Mouse (Mus musculus) liver, postnatal 0 days (tissue): Measurements from ENCODE around the gene Odf3l2. TPM values are rescaled to one million over a fixed set of nuclear protein-coding genes. Genes with fewer than 3 reads are reported as not detected.

Experiments
- ATAC-seq: fragments of 200-750 bp; cut with Nextera tagmentation; 2 replicates; pipeline ENCODE4 v1.8.0; 2017; ENCODE audit warnings: mild to moderate bottlenecking, moderate library complexity
- DNase-seq: peaks from one replicate; pipeline ENCODE4 v3.0.0-alpha.2; 2016
- H3K27ac ChIP-seq: fragments of 300-500 bp; sonication (generic); 2 replicates; pipeline ENCODE4 v1.5.1; 2014; ENCODE audit warnings: antibody characterized with exemption, moderate library complexity, mild to moderate bottlenecking, low read depth
- H3K27me3 ChIP-seq: fragments of 300-500 bp; sonication (generic); 2 replicates; pipeline ENCODE4 v1.6.1; 2014; ENCODE audit warnings: low read length, control low read depth, mixed read lengths; ENCODE audit not compliant: insufficient read depth
- H3K36me3 ChIP-seq: fragments of 300-500 bp; sonication (generic); replicated peaks from 2 replicates; pipeline ENCODE4 v1.6.1; 2014; ENCODE audit warnings: mild to moderate bottlenecking, control low read depth, low read length, moderate library complexity, mixed read lengths; ENCODE audit not compliant: insufficient read depth
- H3K4me1 ChIP-seq: fragments of 300-500 bp; sonication (generic); 2 replicates; pipeline ENCODE4 v1.6.1; 2014; ENCODE audit warnings: antibody characterized with exemption, mild to moderate bottlenecking, control low read depth; ENCODE audit not compliant: insufficient read depth
- H3K4me2 ChIP-seq: fragments of 300-500 bp; sonication (generic); 2 replicates; pipeline ENCODE4 v1.6.1; 2014; ENCODE audit warnings: low read depth, mild to moderate bottlenecking, low read length, moderate library complexity, mixed read lengths
- H3K4me3 ChIP-seq: fragments of 300-500 bp; sonication (generic); 2 replicates; pipeline ENCODE4 v1.5.1; 2014; ENCODE audit warnings: low read depth, low read length
- H3K9ac ChIP-seq: fragments of 300-500 bp; sonication (generic); replicated peaks from 2 replicates; pipeline ENCODE4 v1.6.1; 2014; ENCODE audit warnings: mild to moderate bottlenecking, moderate library complexity
- H3K9me3 ChIP-seq: fragments of 300-500 bp; sonication (generic); 2 replicates; pipeline ENCODE4 v1.6.1; 2016; ENCODE audit warnings: mild to moderate bottlenecking, control low read depth, low read length, mixed read lengths
- CTCF ChIP-seq: sonication (generic); IDR thresholded peaks from 2 replicates; pipeline ENCODE4 v1.5.1; 2016; ENCODE audit warnings: antibody characterized with exemption, low read depth
- EP300 ChIP-seq: IDR thresholded peaks from 2 replicates; pipeline ENCODE4 v1.6.1; 2016; ENCODE audit warnings: antibody characterized with exemption, low read depth, mild to moderate bottlenecking
- WGBS: fragments of 180-500 bp; shearing (Covaris S2); extraction: QIAGEN DNeasy Blood & Tissue Kit; methylation state at CpG from one replicate; pipeline ENCODE4 v1.1.7; 2014; ENCODE audit not compliant: insufficient replicate concordance; 5-methylcytosine and 5-hydroxymethylcytosine counted together
- polyA plus RNA-seq: library from polyadenylated mRNA; unstranded; fragments of >200 nt; fragmentation: Nextera tagmentation; extraction: Ambion mirVana; gene quantifications from 2 replicates; pipeline ENCODE4 v1.2.1, GENCODE M21; 2015

Odf3l2 gene
- polyA plus RNA-seq, 1 experiment from 2014 or later, result not detected

DNA sequence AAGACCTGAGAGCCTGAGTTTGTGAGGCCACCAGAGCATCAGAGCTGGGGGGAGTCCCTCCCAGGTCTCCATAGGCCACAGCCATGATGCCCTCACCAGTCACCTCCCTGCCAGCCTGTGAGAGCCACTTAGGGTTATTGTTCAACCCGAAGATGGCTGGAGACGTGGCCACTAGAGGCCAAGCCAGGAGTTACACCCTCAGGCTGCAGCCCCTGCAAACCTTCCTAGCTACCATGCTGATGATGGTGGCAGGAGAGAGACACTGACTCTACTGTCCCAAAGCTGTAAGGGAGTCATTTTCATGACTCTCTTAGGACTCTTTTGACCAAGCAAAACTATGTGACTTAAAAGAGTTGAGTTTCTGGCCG is 26.5 kb upstream of the Odf3l2 start:
- no peak overlapping the region for H3K27ac ChIP-seq
- no peak for ATAC-seq
- no peaks in the 10 kb centered on the region for H3K27me3 ChIP-seq
- 0 out of 2 replicates have a peak, but pooled peaks cover 2% of the 10 kb centered on the region for H3K36me3 ChIP-seq
- no peak for DNase-seq
- no peaks in the 10 kb centered on the region for H3K9me3 ChIP-seq
- no peak overlapping the region for H3K4me2 ChIP-seq
- 60% methylated on average over 3 of the region's 3 CpGs for WGBS
- H3K4me1 ChIP-seq, result peaks cover 13% of the 10 kb centered on the region
- H3K4me3 ChIP-seq, result no peak overlapping the region
- no peak for TF ChIP-seq EP300
- peak; percentile 21; the same call in 1 of the 2 replicates for TF ChIP-seq CTCF
- H3K9ac ChIP-seq, result no peak overlapping the region

DNA sequence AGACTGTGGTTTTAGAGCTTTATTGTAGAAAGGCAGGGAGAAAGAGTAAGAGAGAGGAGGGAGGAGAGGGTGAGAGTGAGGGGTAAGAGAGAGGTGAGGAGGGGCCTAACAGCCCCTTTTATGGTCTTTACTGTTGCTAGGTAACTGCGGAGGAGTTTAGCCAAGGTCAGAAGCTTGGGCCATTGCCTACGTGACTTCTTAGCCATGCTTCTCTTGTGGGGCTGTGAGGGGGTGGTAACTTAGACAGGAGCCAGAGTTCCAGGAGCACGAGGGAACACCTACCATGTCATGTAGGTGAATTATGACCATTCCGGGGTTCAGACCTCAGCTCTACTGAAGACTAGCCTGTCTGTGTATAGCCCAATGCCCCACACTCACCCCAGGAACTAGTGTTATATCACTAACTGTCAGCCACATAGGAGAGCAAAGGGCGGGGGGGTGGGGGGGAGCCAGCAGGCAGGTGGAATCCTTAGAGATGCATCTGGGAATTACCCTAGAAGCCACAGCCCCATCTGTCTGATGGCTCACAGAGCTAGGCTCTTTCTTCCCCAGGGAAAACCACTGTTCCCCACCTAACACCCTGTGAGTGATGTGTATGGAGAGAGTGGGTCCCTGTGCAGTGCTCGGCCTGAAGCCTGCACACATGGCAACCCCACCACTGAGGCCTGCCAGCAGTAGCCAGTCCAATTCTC is 26.0 kb upstream of the Odf3l2 start:
- DNase-seq, result no peak
- H3K27me3 ChIP-seq, result no peaks in the 10 kb centered on the region
- no peak overlapping the region for H3K4me3 ChIP-seq
- H3K9ac ChIP-seq, result no peak overlapping the region
- ATAC-seq, result no peak
- TF ChIP-seq CTCF, result no peak
- TF ChIP-seq EP300, result no peak
- no peak overlapping the region for H3K27ac ChIP-seq
- H3K9me3 ChIP-seq, result no peaks in the 10 kb centered on the region
- 71% methylated on average over 6 of the region's 6 CpGs for WGBS
- H3K36me3 ChIP-seq, result 0 out of 2 replicates have a peak, but pooled peaks cover 2% of the 10 kb centered on the region
- no peak overlapping the region for H3K4me2 ChIP-seq
- peaks cover 13% of the 10 kb centered on the region for H3K4me1 ChIP-seq

DNA sequence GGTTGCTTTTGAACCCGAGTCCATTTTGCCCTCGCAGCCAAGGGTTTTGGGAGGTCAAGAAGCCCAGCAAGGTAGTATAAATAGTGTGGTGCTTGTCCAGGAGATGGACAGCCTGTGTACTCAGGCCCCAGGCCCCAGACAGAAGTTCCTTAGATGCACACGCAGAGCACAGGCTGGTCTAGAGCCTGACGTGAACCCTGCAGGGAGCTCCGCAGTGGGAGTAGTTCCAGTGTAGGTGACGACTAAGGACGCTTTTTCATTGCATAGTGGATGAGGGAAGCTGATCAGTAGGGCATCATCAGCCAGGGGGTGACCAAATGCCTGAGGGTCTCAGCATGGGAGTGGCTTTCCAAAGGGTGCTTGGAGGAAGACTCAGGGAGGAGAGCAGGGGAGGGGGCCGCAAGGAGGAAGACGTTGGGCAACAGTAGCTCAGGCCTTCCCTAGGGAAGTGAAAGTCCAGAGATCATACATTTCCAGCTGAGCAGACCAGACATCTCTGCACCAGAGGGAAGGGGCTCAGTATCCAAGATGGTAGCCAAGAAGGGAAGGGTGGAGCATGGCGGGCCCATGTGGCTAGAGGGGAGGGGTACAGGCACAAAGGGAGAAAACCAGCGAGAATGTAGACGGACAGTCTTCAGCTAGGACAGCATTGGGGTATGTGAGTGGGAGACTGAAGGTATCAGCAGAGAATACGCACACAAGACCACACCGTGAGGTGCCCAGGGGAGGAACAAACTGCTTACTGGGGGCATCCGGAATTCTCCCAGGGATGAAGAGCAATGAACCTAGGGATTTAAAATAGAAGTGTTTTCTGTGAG is 24.7 kb upstream of the Odf3l2 start:
- 35% methylated on average over 15 of the region's 15 CpGs for WGBS
- H3K9ac ChIP-seq, result peak overlapping the region; percentile 64
- ATAC-seq, result no peak
- H3K4me2 ChIP-seq, result peak overlapping the region; percentile 72
- H3K27me3 ChIP-seq, result no peaks in the 10 kb centered on the region
- 0 out of 2 replicates have a peak, but pooled peaks cover 2% of the 10 kb centered on the region for H3K36me3 ChIP-seq
- DNase-seq, result no peak
- H3K4me3 ChIP-seq, result peak overlapping the region; percentile 74
- H3K9me3 ChIP-seq, result no peaks in the 10 kb centered on the region
- TF ChIP-seq EP300, result no peak
- TF ChIP-seq CTCF, result no peak
- peaks cover 13% of the 10 kb centered on the region for H3K4me1 ChIP-seq
- H3K27ac ChIP-seq, result peak overlapping the region; percentile 23; the same call in 1 of the 2 replicates

DNA sequence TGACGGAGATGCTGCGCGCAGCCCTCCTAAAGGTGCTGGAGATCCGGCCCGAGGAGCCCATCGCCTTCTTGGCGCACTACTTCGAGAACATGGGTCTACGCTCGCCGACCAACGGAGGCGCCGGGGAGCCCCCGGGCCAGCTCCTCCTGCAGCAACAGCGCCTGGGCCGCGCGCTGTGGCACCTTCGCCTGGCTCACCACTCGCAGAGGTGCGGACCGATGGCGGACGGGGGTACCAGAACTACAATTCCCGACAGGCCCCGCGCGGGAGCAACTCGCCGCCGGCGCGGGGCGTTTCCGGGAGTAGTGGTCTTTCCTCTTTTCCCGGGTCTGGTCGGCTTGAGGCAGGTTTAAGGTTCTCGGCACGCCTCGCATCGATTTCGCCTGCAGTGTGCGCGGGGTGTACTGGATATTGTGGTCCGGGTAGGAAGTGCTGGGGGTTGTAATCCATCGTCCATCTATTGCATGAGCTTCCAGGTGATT is 24.1 kb upstream of the Odf3l2 start:
- H3K27me3 ChIP-seq, result no peaks in the 10 kb centered on the region
- under 1% methylated on average over 47 of the region's 47 CpGs for WGBS
- peak overlapping the region; percentile 74 for H3K4me3 ChIP-seq
- no peak for TF ChIP-seq CTCF
- no peak for TF ChIP-seq EP300
- DNase-seq (peak; percentile 79), ATAC-seq (peak; percentile 39)
- peak overlapping the region; percentile 72 for H3K4me2 ChIP-seq
- H3K4me1 ChIP-seq, result peaks cover 13% of the 10 kb centered on the region
- H3K9ac ChIP-seq, result peak overlapping the region; percentile 64
- peak overlapping the region; percentile 58 for H3K27ac ChIP-seq
- 0 out of 2 replicates have a peak, but pooled peaks cover 2% of the 10 kb centered on the region for H3K36me3 ChIP-seq
- H3K9me3 ChIP-seq, result no peaks in the 10 kb centered on the region

DNA sequence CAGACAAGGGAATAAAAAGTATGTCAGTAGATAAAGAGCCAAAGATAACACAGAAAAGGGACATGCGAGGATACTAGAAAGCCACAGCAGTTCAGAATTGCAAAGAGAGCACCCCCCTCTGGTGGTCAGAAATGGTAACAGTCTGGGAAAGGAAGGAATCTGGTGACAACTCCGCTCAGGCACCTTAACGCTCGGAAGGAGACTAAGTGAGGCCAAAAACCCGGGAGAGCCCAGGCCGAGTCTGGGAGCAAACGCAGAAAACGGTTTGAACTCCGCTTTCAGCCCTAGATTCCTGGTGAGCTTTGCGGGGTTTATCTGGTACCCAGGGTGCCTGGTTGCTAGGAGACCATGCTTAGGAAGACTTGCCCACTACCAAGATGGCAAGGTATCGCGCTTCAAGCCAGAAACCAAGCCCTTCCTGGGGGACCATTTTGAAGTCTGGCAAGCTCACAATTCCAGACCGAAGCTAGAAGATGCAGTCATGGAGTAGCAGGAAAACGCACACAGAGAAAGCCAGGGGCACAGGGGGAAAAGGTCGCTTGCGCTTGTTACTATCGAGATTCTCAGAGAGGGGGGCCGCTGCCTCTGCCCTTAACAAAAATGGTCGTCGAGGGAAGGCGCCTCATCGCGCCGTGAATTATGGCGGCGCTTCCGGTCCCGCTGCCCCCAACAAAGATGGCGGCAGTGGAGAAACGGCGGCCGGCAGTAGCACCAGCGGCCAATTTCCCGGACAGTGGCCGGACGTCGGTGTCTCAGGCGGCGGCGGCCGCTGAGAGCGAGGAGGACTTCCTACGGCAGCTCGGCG is 23.4 kb upstream of the Odf3l2 start, which contains the start of gene Tpgs1:
Gene Tpgs1 (plus strand): TSS at position 599 of the 805 bp plus-strand sequence.
- Histone ChIP-seq H3K27ac (peak within 1 kb of the TSS; percentile 58), H3K9ac (peak within 1 kb of the TSS; percentile 64), H3K9me3 (no peaks in the 10 kb centered on the region), H3K4me1 (peaks cover 13% of the 10 kb centered on the region), H3K27me3 (no peaks in the 10 kb centered on the region), H3K36me3 (0 out of 2 replicates have a peak, but pooled peaks cover 2% of the 10 kb centered on the region), H3K4me2 (peak within 1 kb of the TSS; percentile 72), H3K4me3 (peak within 1 kb of the TSS; percentile 74)
- TF ChIP-seq CTCF (peak; percentile 93), EP300 (peak; percentile 64; the same call in 1 of the 2 replicates)
- 1% methylated on average over 44 of the region's 45 CpGs for WGBS
- DNase-seq (peak; percentile 88), ATAC-seq (peak; percentile 89)
